Mouse (Mus musculus): ENCODE data around the gene Mef2a. TPM values are rescaled to one million over a fixed set of nuclear protein-coding genes. Genes with fewer than 3 reads are reported as not detected.

Gene Mef2a
- polyA plus RNA-seq, 1 experiment, result 22.2 TPM

DNA sequence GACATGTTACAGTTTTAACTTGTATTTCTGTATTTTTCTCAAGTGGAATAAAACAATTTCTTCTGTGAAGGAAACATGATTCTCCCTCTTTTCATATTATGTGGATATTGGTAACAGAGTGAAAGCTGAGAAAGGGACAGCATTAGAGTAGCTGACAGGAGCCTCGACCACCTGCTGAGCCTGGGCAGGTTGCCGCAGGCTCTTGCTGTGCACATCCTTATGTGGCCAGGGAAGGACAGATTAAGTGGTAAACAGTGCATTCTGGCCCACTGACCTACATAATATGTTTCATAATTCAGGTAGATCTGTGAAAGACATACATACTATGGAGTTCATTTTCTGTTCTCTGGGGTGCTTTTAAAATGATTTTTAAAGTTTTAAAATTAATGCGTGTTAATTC is 144.3 kb downstream of the Mef2a start:
- H3K27me3 ChIP-seq (replicated peaks; ENCODE audit: control insufficient read depth, insufficient read depth, low read length), result no peaks in the 10 kb centered on the region
- WGBS, result 77% methylated on average over 3 of the region's 3 CpGs
- no peak for DNase-seq
- no peak for TF ChIP-seq CTCF (conservative IDR thresholded peaks at IDR 0.05; ENCODE audit: insufficient read depth, insufficient read length, low read depth, low read length)
- TF ChIP-seq POLR2A (IDR thresholded peaks at IDR 0.05; ENCODE audit: low read depth, low read length), result no peak
- H3K4me3 ChIP-seq (ENCODE audit: insufficient read depth, low read depth, low read length), result no peak overlapping the region
- H3K36me3 ChIP-seq (ENCODE audit: control insufficient read depth, insufficient read depth, low read length), result no peaks in the 10 kb centered on the region
- H3K27ac ChIP-seq (ENCODE audit: insufficient read depth, low read depth, low read length), result no peak overlapping the region
- peaks cover 10% of the 10 kb centered on the region; the same call in 1 of the 2 replicates for H3K4me1 ChIP-seq (ENCODE audit: control insufficient read depth, insufficient read depth, low read length)

DNA sequence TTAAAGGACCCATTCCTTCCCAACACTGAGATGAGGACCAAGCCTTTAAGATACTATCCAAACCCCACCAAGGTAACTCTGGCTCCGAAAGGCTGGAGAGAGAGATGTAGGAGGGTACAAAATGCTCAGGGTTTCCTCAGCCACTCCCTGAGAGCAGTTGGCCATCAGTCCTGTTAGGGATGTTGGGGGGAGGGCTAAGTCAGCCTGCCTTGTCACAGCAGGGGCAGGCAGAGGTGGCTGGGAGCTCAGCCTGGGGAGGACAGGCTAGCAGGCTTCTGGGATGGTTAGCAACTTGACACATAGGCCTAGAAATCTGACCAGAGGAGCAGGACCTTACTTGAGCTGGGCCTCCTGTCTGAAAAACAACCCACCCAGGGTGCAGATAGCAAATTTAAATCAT is 145.1 kb downstream of the Mef2a start:
- WGBS, result 88% methylated on average over 1 of the region's 1 CpGs

DNA sequence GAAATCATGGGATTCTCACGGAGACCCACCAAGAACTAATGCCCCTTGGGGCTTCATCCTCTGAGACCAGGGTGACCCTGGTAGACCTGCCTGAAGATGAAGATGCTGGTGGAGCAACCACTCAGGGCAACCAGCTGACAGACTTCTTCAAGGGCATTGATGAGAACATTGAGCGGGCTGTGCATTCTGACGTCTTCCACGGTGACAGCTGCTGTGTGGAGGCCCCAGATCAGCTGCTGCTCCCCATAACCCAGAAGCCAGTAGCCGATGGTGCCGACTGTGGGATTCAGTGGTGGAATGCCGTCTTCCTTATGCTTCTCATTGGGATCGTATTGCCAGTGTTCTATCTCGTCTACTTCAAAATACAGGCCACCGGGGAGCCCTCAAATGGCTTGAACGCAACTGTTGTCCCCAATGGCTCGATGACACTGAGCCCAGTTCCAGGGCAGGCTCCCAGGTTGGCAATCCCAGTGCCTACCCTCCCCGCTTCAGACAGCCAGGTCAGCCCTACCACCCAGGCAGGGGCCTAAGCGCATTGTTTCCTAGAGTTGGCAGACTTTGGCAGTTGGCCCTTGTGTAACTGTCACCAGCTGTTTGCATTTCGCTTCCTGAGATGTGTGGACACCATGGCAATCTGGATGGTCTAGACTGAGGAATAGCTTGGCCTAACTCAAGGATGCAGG is 146.6 kb downstream of the Mef2a start:
- whole genome bisulfite sequencing, result 94% methylated on average over 15 of the region's 15 CpGs
- H3K36me3 ChIP-seq (ENCODE audit: control insufficient read depth, insufficient read depth, low read length), result no peaks in the 10 kb centered on the region
- no peak for DNase-seq
- H3K27me3 ChIP-seq (replicated peaks; ENCODE audit: control insufficient read depth, insufficient read depth, low read length), result no peaks in the 10 kb centered on the region
- H3K4me3 ChIP-seq (ENCODE audit: insufficient read depth, low read depth, low read length), result no peak overlapping the region
- TF ChIP-seq CTCF (conservative IDR thresholded peaks at IDR 0.05; ENCODE audit: insufficient read depth, insufficient read length, low read depth, low read length) (no peak), POLR2A (IDR thresholded peaks at IDR 0.05; ENCODE audit: low read depth, low read length) (no peak)
- H3K27ac ChIP-seq (ENCODE audit: insufficient read depth, low read depth, low read length), result no peak overlapping the region
- H3K4me1 ChIP-seq (ENCODE audit: control insufficient read depth, insufficient read depth, low read length), result peaks cover 20% of the 10 kb centered on the region; the same call in 1 of the 2 replicates

More for the DNA sequence above, 145.1 kb downstream of the Mef2a start:
- Histone ChIP-seq H3K27me3 (replicated peaks; ENCODE audit: control insufficient read depth, insufficient read depth, low read length) (no peaks in the 10 kb centered on the region), H3K4me3 (ENCODE audit: insufficient read depth, low read depth, low read length) (no peak overlapping the region), H3K27ac (ENCODE audit: insufficient read depth, low read depth, low read length) (no peak overlapping the region), H3K4me1 (ENCODE audit: control insufficient read depth, insufficient read depth, low read length) (peaks cover 15% of the 10 kb centered on the region; the same call in 1 of the 2 replicates), H3K36me3 (ENCODE audit: control insufficient read depth, insufficient read depth, low read length) (no peaks in the 10 kb centered on the region)
- no peak for DNase-seq
- TF ChIP-seq POLR2A (IDR thresholded peaks at IDR 0.05; ENCODE audit: low read depth, low read length) (no peak), CTCF (conservative IDR thresholded peaks at IDR 0.05; ENCODE audit: insufficient read depth, insufficient read length, low read depth, low read length) (no peak)

DNA sequence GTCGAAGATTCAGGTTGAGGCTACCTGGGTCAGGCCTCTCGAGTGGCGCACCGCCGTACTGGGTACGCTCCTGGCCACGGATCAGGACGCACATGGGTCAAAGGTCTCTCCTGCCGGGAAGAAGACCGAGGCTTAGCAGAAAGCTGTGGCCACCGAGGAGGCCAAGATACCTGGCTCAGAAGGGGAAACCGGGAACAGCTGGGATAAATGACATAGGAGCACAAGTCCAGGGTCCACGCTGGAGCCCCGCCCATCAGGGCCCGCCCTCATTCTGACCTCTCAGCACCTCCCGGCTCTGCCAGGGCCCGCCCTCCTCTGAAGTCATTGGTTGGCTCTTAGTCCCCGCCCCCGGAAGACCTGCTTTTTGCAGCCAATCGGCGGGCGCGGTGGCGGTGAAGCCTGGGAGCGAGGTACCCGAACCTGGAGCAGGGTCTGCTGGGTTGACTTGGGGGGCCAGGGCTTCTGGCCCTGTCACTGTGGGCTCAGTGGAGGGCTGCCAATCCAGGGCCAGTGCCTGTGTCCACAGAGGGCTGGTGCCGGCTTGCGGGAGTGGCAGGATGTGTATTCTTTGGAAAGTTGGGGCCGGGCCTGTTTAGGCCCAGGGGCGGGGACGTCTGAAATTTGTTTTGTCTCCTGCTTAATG is 150.3 kb downstream of the Mef2a start, which contains the start of gene Lysmd4:
Gene Lysmd4, plus strand, starts transcription at position 325 of the 643 bp plus-strand sequence.
- 2% methylated on average over 31 of the region's 31 CpGs for WGBS
- no peaks in the 10 kb centered on the region for H3K27me3 ChIP-seq (replicated peaks; ENCODE audit: control insufficient read depth, insufficient read depth, low read length)
- peak; percentile 99 for DNase-seq
- H3K36me3 ChIP-seq (ENCODE audit: control insufficient read depth, insufficient read depth, low read length), result no peaks in the 10 kb centered on the region
- H3K4me1 ChIP-seq (ENCODE audit: control insufficient read depth, insufficient read depth, low read length), result peaks cover 12% of the 10 kb centered on the region; the same call in 1 of the 2 replicates
- TF ChIP-seq CTCF (conservative IDR thresholded peaks at IDR 0.05; ENCODE audit: insufficient read depth, insufficient read length, low read depth, low read length), result no peak
- TF ChIP-seq POLR2A (IDR thresholded peaks at IDR 0.05; ENCODE audit: low read depth, low read length), result peak; percentile 12
- peak within 1 kb of the TSS; percentile 62 for H3K27ac ChIP-seq (ENCODE audit: insufficient read depth, low read depth, low read length)
- H3K4me3 ChIP-seq (ENCODE audit: insufficient read depth, low read depth, low read length), result peak within 1 kb of the TSS; percentile 95

DNA sequence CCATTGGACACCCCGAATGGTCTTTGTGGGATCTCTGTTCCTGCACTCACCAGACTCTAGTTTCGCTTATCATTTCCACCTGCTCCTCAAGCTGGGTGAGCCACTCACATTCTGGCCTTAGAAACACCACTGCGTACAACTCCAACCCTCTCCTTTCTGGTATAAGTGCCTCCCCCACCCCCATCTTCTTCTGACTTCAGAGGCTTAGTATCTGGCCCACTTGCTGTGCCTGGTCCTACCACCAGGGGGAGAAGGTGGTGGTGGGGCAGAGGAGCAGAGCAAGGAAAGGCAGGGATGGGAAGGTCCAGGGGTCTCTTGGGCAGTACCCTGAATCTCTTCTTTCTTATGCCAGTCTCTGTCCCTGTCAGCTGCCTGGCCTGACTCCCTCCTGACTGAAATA is 155.6 kb downstream of the Mef2a start:
- 76% methylated on average over 3 of the region's 3 CpGs for WGBS
- Histone ChIP-seq H3K27ac (ENCODE audit: insufficient read depth, low read depth, low read length) (no peak overlapping the region), H3K36me3 (ENCODE audit: control insufficient read depth, insufficient read depth, low read length) (no peaks in the 10 kb centered on the region), H3K27me3 (replicated peaks; ENCODE audit: control insufficient read depth, insufficient read depth, low read length) (no peaks in the 10 kb centered on the region), H3K4me3 (ENCODE audit: insufficient read depth, low read depth, low read length) (no peak overlapping the region), H3K4me1 (ENCODE audit: control insufficient read depth, insufficient read depth, low read length) (peaks cover 5% of the 10 kb centered on the region; the same call in 1 of the 2 replicates)
- peak; percentile 62 for DNase-seq
- TF ChIP-seq POLR2A (IDR thresholded peaks at IDR 0.05; ENCODE audit: low read depth, low read length) (no peak), CTCF (conservative IDR thresholded peaks at IDR 0.05; ENCODE audit: insufficient read depth, insufficient read length, low read depth, low read length) (peak; percentile 79)

DNA sequence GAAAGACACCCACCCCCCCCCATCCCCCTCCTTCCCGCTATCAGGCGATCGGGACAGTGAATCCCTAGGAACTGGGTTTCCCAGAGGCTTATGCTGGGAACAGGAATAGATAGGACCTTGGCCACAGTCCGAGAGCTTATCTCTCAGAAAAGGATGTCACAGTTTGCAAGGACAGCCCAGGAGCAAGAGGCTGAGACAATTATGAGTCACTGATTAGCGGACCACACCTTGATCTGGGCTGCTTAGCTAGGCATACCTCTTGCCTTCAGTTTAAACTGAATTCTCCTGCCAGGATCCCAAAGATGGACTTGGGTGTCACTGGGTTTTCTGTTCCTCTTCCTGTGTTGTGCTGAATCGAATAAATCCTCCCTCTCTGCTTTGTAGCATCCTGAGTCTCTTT is 156.3 kb downstream of the Mef2a start:
- peaks cover under 1% of the 10 kb centered on the region; the same call in 1 of the 2 replicates for H3K4me1 ChIP-seq (ENCODE audit: control insufficient read depth, insufficient read depth, low read length)
- WGBS, result 83% methylated on average over 6 of the region's 6 CpGs
- no peak for TF ChIP-seq POLR2A (IDR thresholded peaks at IDR 0.05; ENCODE audit: low read depth, low read length)
- H3K27ac ChIP-seq (ENCODE audit: insufficient read depth, low read depth, low read length), result no peak overlapping the region
- no peak overlapping the region for H3K4me3 ChIP-seq (ENCODE audit: insufficient read depth, low read depth, low read length)
- no peak for DNase-seq
- H3K27me3 ChIP-seq (replicated peaks; ENCODE audit: control insufficient read depth, insufficient read depth, low read length), result no peaks in the 10 kb centered on the region
- H3K36me3 ChIP-seq (ENCODE audit: control insufficient read depth, insufficient read depth, low read length), result no peaks in the 10 kb centered on the region

DNA sequence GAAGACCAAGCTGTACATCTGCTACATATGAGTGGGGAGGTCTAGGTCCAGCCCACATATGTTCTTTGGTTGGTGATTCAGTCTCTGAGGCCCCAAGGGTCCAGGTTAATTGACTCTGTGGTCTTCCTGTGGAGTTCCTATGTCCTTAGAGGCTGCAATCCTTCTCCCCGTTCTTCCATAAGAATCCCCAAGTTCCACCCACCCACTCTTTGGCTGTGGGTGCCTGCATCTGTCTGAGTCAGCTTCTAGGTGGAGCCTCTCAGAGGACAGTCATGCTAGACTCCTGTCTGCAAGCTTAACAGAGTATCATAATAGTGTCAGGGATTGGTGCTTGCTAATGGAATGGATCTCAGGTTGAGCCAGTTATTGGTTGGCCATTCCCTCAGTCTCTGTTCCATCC is 159.1 kb downstream of the Mef2a start:
- TF ChIP-seq CTCF (conservative IDR thresholded peaks at IDR 0.05; ENCODE audit: insufficient read depth, insufficient read length, low read depth, low read length) (no peak), POLR2A (IDR thresholded peaks at IDR 0.05; ENCODE audit: low read depth, low read length) (no peak)
- no peak for DNase-seq
- Histone ChIP-seq H3K4me3 (ENCODE audit: insufficient read depth, low read depth, low read length) (no peak overlapping the region), H3K36me3 (ENCODE audit: control insufficient read depth, insufficient read depth, low read length) (no peaks in the 10 kb centered on the region), H3K27me3 (replicated peaks; ENCODE audit: control insufficient read depth, insufficient read depth, low read length) (no peaks in the 10 kb centered on the region), H3K27ac (ENCODE audit: insufficient read depth, low read depth, low read length) (no peak overlapping the region), H3K4me1 (ENCODE audit: control insufficient read depth, insufficient read depth, low read length) (no peaks in the 10 kb centered on the region)
- WGBS, result 85% methylated on average over 1 of the region's 1 CpGs
